Mouse (Mus musculus): ENCODE results near the gene Zcchc12. TPM values are rescaled to one million over a fixed set of nuclear protein-coding genes. Genes with fewer than 3 reads are reported as not detected.

Gene Zcchc12
- polyA plus RNA-seq (2015; fragmentation: Nextera tagmentation; extraction: Ambion mirVana), result 17.0 and 18.1 TPM in 2 replicates

- Histone ChIP-seq H3K27me3 (no peaks in the 10 kb centered on the region), H3K36me3 (no peaks in the 10 kb centered on the region), H3K4me3 (peak within 1 kb of the TSS; percentile 35), H3K9ac (no peak within 1 kb of the TSS), H3K9me3 (no peaks in the 10 kb centered on the region), H3K4me2 (replicated peaks) (peak within 1 kb of the TSS; percentile 63), H3K4me1 (peaks cover 4% of the 10 kb centered on the region; the same call in 1 of the 2 replicates), H3K27ac (no peak within 1 kb of the TSS)
- WGBS, result 14% methylated on average over 27 of the region's 28 CpGs
- peak; percentile 64 for ATAC-seq (ENCODE audit: low FRiP score, low read depth)
These were observed at the start of gene Zcchc12 for GRCm38 (mm10) chrX:36195736-36196525. Zcchc12 (plus strand) TSS chrX:36195904.

- ATAC-seq (ENCODE audit: low FRiP score, low read depth), result no peak
- H3K27me3 ChIP-seq, result no peaks in the 10 kb centered on the region
- no peak overlapping the region for H3K4me2 ChIP-seq (replicated peaks)
- 67% methylated on average over 4 of the region's 4 CpGs for WGBS
- H3K36me3 ChIP-seq, result no peaks in the 10 kb centered on the region
- no peaks in the 10 kb centered on the region for H3K4me1 ChIP-seq
- no peaks in the 10 kb centered on the region for H3K9me3 ChIP-seq
- no peak overlapping the region for H3K9ac ChIP-seq
- H3K4me3 ChIP-seq, result no peak overlapping the region
- no peak overlapping the region for H3K27ac ChIP-seq
These were observed 49.0 kb upstream of the Zcchc12 start for GRCm38 (mm10) chrX:36146746-36147145.

- ATAC-seq (ENCODE audit: low FRiP score, low read depth), result no peak
- Histone ChIP-seq H3K4me2 (replicated peaks) (no peak overlapping the region), H3K9me3 (no peaks in the 10 kb centered on the region), H3K4me3 (no peak overlapping the region), H3K27me3 (no peaks in the 10 kb centered on the region), H3K4me1 (no peaks in the 10 kb centered on the region), H3K27ac (no peak overlapping the region), H3K9ac (no peak overlapping the region), H3K36me3 (no peaks in the 10 kb centered on the region)
These were observed 45.6 kb upstream of the Zcchc12 start for GRCm38 (mm10) chrX:36150100-36150499.

- no peaks in the 10 kb centered on the region for H3K9me3 ChIP-seq
- no peak overlapping the region for H3K4me3 ChIP-seq
- no peak overlapping the region for H3K4me2 ChIP-seq (replicated peaks)
- H3K9ac ChIP-seq, result no peak overlapping the region
- H3K27ac ChIP-seq, result no peak overlapping the region
- H3K27me3 ChIP-seq, result no peaks in the 10 kb centered on the region
- no peaks in the 10 kb centered on the region for H3K4me1 ChIP-seq
- 67% methylated on average over 2 of the region's 2 CpGs for WGBS
- ATAC-seq (ENCODE audit: low FRiP score, low read depth), result no peak
- no peaks in the 10 kb centered on the region for H3K36me3 ChIP-seq
These were observed 39.0 kb upstream of the Zcchc12 start for GRCm38 (mm10) chrX:36156677-36157076.

- H3K9me3 ChIP-seq, result no peaks in the 10 kb centered on the region
- H3K4me3 ChIP-seq, result no peak overlapping the region
- H3K4me2 ChIP-seq (replicated peaks), result no peak overlapping the region
- WGBS, result 24% methylated on average over 4 of the region's 4 CpGs
- H3K36me3 ChIP-seq, result no peaks in the 10 kb centered on the region
- H3K27ac ChIP-seq, result no peak overlapping the region
- H3K9ac ChIP-seq, result no peak overlapping the region
- no peak for ATAC-seq (ENCODE audit: low FRiP score, low read depth)
- H3K4me1 ChIP-seq, result no peaks in the 10 kb centered on the region
- no peaks in the 10 kb centered on the region for H3K27me3 ChIP-seq
These were observed 34.1 kb upstream of the Zcchc12 start for GRCm38 (mm10) chrX:36161567-36161966.

- H3K4me1 ChIP-seq, result no peaks in the 10 kb centered on the region
- H3K9ac ChIP-seq, result no peak overlapping the region
- no peak for ATAC-seq (ENCODE audit: low FRiP score, low read depth)
- no peak overlapping the region for H3K27ac ChIP-seq
- H3K36me3 ChIP-seq, result no peaks in the 10 kb centered on the region
- no peaks in the 10 kb centered on the region for H3K27me3 ChIP-seq
- no peaks in the 10 kb centered on the region for H3K9me3 ChIP-seq
- no peak overlapping the region for H3K4me3 ChIP-seq
- no peak overlapping the region for H3K4me2 ChIP-seq (replicated peaks)
These were observed 12.1 kb upstream of the Zcchc12 start for GRCm38 (mm10) chrX:36183625-36184024.

GRCm38 (mm10) chrX:36186036-36186435, 9.7 kb upstream of the Zcchc12 start:
- Histone ChIP-seq H3K9ac (no peak overlapping the region), H3K4me2 (replicated peaks) (no peak overlapping the region), H3K9me3 (no peaks in the 10 kb centered on the region), H3K27me3 (no peaks in the 10 kb centered on the region), H3K36me3 (no peaks in the 10 kb centered on the region), H3K27ac (no peak overlapping the region), H3K4me3 (no peak overlapping the region), H3K4me1 (no peaks in the 10 kb centered on the region)
- 70% methylated on average over 5 of the region's 5 CpGs for WGBS
- no peak for ATAC-seq (ENCODE audit: low FRiP score, low read depth)

- H3K9ac ChIP-seq, result no peak overlapping the region
- no peaks in the 10 kb centered on the region for H3K27me3 ChIP-seq
- no peak overlapping the region for H3K4me3 ChIP-seq
- H3K36me3 ChIP-seq, result no peaks in the 10 kb centered on the region
- no peak for ATAC-seq (ENCODE audit: low FRiP score, low read depth)
- 47% methylated on average over 6 of the region's 6 CpGs for WGBS
- no peaks in the 10 kb centered on the region for H3K4me1 ChIP-seq
- no peak overlapping the region for H3K4me2 ChIP-seq (replicated peaks)
- H3K27ac ChIP-seq, result no peak overlapping the region
- H3K9me3 ChIP-seq, result no peaks in the 10 kb centered on the region
These were observed 9.3 kb upstream of the Zcchc12 start for GRCm38 (mm10) chrX:36186443-36186842.

GRCm38 (mm10) chrX:36193951-36194350, 1.8 kb upstream of the Zcchc12 start:
- Histone ChIP-seq H3K4me2 (replicated peaks) (no peak overlapping the region), H3K36me3 (no peaks in the 10 kb centered on the region), H3K4me3 (no peak overlapping the region), H3K9me3 (no peaks in the 10 kb centered on the region), H3K4me1 (peaks cover 4% of the 10 kb centered on the region; the same call in 1 of the 2 replicates), H3K27me3 (no peaks in the 10 kb centered on the region), H3K9ac (no peak overlapping the region), H3K27ac (no peak overlapping the region)
- ATAC-seq (ENCODE audit: low FRiP score, low read depth), result peak; percentile 81
- 19% methylated on average over 6 of the region's 6 CpGs for WGBS

- Histone ChIP-seq H3K4me1 (no peaks in the 10 kb centered on the region), H3K36me3 (no peaks in the 10 kb centered on the region), H3K27ac (no peak overlapping the region), H3K4me2 (replicated peaks) (no peak overlapping the region), H3K9ac (no peak overlapping the region), H3K27me3 (no peaks in the 10 kb centered on the region), H3K4me3 (no peak overlapping the region), H3K9me3 (no peaks in the 10 kb centered on the region)
- no peak for ATAC-seq (ENCODE audit: low FRiP score, low read depth)
- 79% methylated on average over 2 of the region's 2 CpGs for WGBS
These were observed 13.8 kb downstream of the Zcchc12 start for GRCm38 (mm10) chrX:36209554-36209953.

- Histone ChIP-seq H3K27me3 (no peaks in the 10 kb centered on the region), H3K4me3 (no peak overlapping the region), H3K9me3 (no peaks in the 10 kb centered on the region), H3K9ac (no peak overlapping the region), H3K27ac (no peak overlapping the region), H3K36me3 (no peaks in the 10 kb centered on the region), H3K4me2 (replicated peaks) (no peak overlapping the region), H3K4me1 (no peaks in the 10 kb centered on the region)
- ATAC-seq (ENCODE audit: low FRiP score, low read depth), result no peak
- 81% methylated on average over 3 of the region's 3 CpGs for whole genome bisulfite sequencing
These were observed 15.5 kb downstream of the Zcchc12 start for GRCm38 (mm10) chrX:36211216-36211615.

- WGBS, result 20% methylated on average over 1 of the region's 2 CpGs
- no peak overlapping the region for H3K9ac ChIP-seq
- H3K9me3 ChIP-seq, result no peaks in the 10 kb centered on the region
- H3K4me1 ChIP-seq, result no peaks in the 10 kb centered on the region
- no peak overlapping the region for H3K27ac ChIP-seq
- ATAC-seq (ENCODE audit: low FRiP score, low read depth), result no peak
- H3K4me2 ChIP-seq (replicated peaks), result no peak overlapping the region
- H3K27me3 ChIP-seq, result no peaks in the 10 kb centered on the region
- no peaks in the 10 kb centered on the region for H3K36me3 ChIP-seq
- H3K4me3 ChIP-seq, result no peak overlapping the region
These were observed 25.7 kb downstream of the Zcchc12 start for GRCm38 (mm10) chrX:36221366-36221765.

- Histone ChIP-seq H3K27me3 (no peaks in the 10 kb centered on the region), H3K36me3 (no peaks in the 10 kb centered on the region), H3K9ac (no peak overlapping the region), H3K4me3 (no peak overlapping the region), H3K9me3 (no peaks in the 10 kb centered on the region), H3K27ac (no peak overlapping the region), H3K4me1 (no peaks in the 10 kb centered on the region), H3K4me2 (replicated peaks) (no peak overlapping the region)
- 20% methylated on average over 7 of the region's 7 CpGs for WGBS
- ATAC-seq (ENCODE audit: low FRiP score, low read depth), result no peak
These were observed 30.1 kb downstream of the Zcchc12 start for GRCm38 (mm10) chrX:36225777-36226176.
